Mouse (Mus musculus): ENCODE measurements around the gene Cit. TPM values are rescaled to one million over a fixed set of nuclear protein-coding genes. Genes with fewer than 3 reads are reported as not detected.

Cit gene
- polyA plus RNA-seq, 1 experiment from 2014 or later, result 11.7 TPM

DNA sequence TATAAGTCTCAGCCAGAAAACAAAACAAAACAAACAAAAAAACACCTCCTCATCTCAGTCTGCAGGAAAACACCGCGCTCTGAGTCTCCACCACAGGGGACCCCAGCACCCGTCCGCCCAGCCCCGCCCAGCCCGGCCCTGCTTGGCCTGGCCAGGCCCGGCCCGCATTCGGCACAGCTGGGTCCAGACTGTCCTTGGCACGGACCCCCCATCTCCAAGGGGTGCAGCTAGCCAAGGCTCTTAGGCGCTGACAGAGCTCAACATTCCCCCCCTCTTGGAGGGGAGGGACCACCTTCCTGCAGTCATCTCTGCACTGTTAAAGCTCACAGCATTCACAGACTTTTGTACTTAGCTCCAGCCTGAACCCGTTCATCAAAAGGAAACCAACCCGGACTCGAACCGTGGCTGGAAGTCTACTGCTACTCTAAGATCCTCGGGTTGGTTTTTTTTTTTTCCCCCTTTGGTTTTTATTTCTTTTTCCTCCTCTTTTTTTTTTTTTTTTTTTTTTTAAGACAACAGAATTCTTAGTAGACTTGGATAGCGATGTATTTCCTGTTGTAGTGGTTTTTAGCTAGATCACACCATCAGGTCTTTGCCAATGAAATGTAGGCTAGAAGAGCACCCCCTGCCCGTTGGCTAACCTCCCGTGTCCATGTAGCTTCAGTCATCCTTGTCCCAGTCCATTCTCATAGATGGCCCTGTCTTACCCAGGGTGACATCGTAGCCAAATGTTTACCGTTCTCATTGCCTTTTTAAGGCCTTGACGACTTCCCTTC lies 161.4 kb downstream of the Cit start:
- no peak for TF ChIP-seq CTCF (IDR thresholded peaks at IDR 0.05)
- DNase-seq (ENCODE audit: low read depth, low spot score) (no peak), ATAC-seq (no peak)
- ChIA-PET CTCF (interaction anchor here (0.7 to 6.1 kb wide), 4 partner anchors 11 to 204 kb away, joined by 3 to 30 read pairs (median 14); no protein-coding TSS in a partner anchor), POLR2A (interaction anchor here (0.6 to 0.7 kb wide), 2 partner anchors 134 to 423 kb away, joined by 3 read pairs; no protein-coding TSS in a partner anchor)
- H3K27me3 ChIP-seq, result no peaks in the 10 kb centered on the region
- in situ Hi-C loops (cut with MboI; ENCODE audit: low pct_unique_long_range_greater_than_20kb), result no loop called here

- in situ Hi-C loops (cut with MboI; ENCODE audit: low pct_unique_long_range_greater_than_20kb), result no loop called here
- DNase-seq (ENCODE audit: low read depth, low spot score) (no peak), ATAC-seq (no peak)
- CTCF ChIA-PET, result interaction anchor here (5.0 to 6.1 kb wide), 2 partner anchors 10 to 29 kb away, joined by 26 to 30 read pairs; no protein-coding TSS in a partner anchor
- POLR2A ChIA-PET, result no interaction called here
- no peaks in the 10 kb centered on the region for H3K27me3 ChIP-seq
- TF ChIP-seq CTCF (IDR thresholded peaks at IDR 0.05), result no peak
Measured at GRCm38 (mm10) chr5:116007723-116008122, 162.6 kb downstream of the Cit start.

DNA sequence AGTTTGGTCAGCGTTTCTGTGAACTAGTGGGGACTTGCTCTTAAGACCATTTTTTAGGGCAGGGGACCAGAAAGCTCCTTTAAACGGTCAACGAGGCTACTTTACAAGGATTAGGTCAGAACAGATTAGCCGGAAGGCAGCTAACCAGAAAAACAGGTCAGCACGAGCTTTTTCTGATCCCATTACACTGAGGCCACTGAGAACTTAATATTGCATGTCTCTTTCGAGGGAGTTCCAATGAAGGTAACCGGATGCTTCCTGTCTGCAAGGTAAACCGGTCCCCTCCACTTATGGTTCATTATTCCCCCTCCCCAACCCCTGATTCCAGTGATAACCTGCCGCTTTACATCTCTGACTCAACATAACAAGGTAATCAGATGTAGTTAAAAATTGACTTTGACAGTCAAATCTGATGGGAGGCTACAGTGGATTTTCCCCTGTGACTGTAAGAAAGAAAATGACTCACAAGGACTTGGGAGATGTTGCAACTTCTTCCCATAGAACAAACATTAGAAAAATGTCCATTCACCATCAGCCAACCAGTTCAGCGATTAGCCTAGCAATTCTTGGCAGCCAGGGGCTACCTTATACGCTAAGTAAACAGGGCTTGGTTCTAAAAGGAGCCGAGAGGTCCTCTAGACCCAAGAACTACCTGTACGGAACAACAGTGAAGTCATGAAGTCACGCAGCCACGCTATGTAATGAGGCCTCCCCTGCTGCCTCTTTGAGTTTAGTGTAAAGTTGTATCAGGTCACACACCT lies 164.2 kb downstream of the Cit start:
- in situ Hi-C loops (cut with MboI; ENCODE audit: low pct_unique_long_range_greater_than_20kb), result no loop called here
- ChIA-PET POLR2A (interaction anchor here (1.4 kb wide), 1 partner anchor 14 kb away, joined by 13 read pairs; no protein-coding TSS in a partner anchor), CTCF (interaction anchor here (0.7 to 6.1 kb wide), 5 partner anchors 8 to 279 kb away, joined by 3 to 26 read pairs (median 5); partner anchors contain the start of gene Prkab1)
- peak; percentile 92 for DNase-seq (ENCODE audit: low read depth, low spot score)
- peak; percentile 73 for ATAC-seq
- H3K27me3 ChIP-seq, result no peaks in the 10 kb centered on the region
- TF ChIP-seq CTCF (IDR thresholded peaks at IDR 0.05), result no peak

DNA sequence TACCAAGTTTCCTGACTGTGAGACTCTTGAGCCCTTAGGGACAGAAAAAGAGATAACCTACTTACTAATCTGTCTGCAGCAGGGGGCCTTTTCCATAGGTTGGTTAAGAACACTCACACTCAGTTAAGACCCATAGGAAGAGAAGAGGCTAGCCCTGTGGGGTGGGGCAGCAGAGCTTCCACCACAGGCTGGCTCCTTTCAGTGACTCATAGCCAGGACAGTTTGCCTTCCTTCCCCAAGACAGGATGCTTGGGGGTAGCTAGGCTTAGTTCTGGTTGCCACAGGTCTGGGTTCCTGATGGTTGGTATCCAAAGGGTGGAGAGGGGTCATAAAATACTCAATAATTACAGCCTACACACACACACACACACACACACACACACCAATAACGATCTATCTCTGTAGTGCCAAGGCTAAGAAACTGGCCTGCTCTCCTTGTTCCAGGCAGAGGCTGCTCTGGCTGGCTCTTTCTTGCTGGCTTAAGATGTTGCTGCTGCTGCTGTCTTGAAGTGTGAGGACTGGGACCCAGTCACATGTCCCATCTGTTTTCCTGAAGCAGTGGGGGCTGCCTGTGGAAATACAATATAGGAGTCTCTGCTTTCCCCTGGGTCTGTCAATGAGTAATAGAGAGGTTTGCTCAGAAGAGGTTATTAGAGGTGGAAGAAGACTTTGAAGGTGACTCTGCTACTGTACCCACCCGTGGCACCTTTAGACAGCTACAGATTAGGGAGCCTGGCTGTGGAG lies 165.0 kb downstream of the Cit start:
- CTCF ChIA-PET, result interaction anchor here (3.3 to 6.1 kb wide), 2 partner anchors 7 to 13 kb away, joined by 13 to 26 read pairs; partner anchors contain the start of gene Prkab1
- POLR2A ChIA-PET, result interaction anchor here (0.8 to 1.4 kb wide), 2 partner anchors 13 kb away, joined by 4 to 13 read pairs; no protein-coding TSS in a partner anchor
- in situ Hi-C loops (cut with MboI; ENCODE audit: low pct_unique_long_range_greater_than_20kb), result loop anchor here (10.0 kb wide), 1 partner anchor 1355 kb away; no protein-coding TSS in a partner anchor
- no peak for TF ChIP-seq CTCF (IDR thresholded peaks at IDR 0.05)
- no peaks in the 10 kb centered on the region for H3K27me3 ChIP-seq
- DNase-seq (ENCODE audit: low read depth, low spot score) (peak; percentile 54), ATAC-seq (peak; percentile 64)

- CTCF ChIA-PET, result no interaction called here
- no peak for TF ChIP-seq CTCF (IDR thresholded peaks at IDR 0.05)
- H3K27me3 ChIP-seq, result no peaks in the 10 kb centered on the region
- POLR2A ChIA-PET, result no interaction called here
- in situ Hi-C loops (cut with MboI; ENCODE audit: low pct_unique_long_range_greater_than_20kb), result loop anchor here (10.0 kb wide), 1 partner anchor 1353 kb away; no protein-coding TSS in a partner anchor
- DNase-seq (ENCODE audit: low read depth, low spot score) (no peak), ATAC-seq (no peak)
Measured at GRCm38 (mm10) chr5:116011700-116012099, 166.6 kb downstream of the Cit start.

- ChIA-PET CTCF (interaction anchor here (0.9 to 1.2 kb wide), 3 partner anchors 20 to 60 kb away, joined by 3 read pairs; no protein-coding TSS in a partner anchor), POLR2A (interaction anchor here (1.7 to 1.8 kb wide), 2 partner anchors 9 to 11 kb away, joined by 7 to 9 read pairs; partner anchors contain the start of gene Prkab1)
- H3K27me3 ChIP-seq, result no peaks in the 10 kb centered on the region
- ATAC-seq (no peak), DNase-seq (ENCODE audit: low read depth, low spot score) (no peak)
- TF ChIP-seq CTCF (IDR thresholded peaks at IDR 0.05), result no peak
- in situ Hi-C loops (cut with MboI; ENCODE audit: low pct_unique_long_range_greater_than_20kb), result loop anchor here (10.0 kb wide), 1 partner anchor 1352 kb away; no protein-coding TSS in a partner anchor
Measured at GRCm38 (mm10) chr5:116012503-116012902, 167.4 kb downstream of the Cit start.

GRCm38 (mm10) chr5:116013821-116014220 lies 168.7 kb downstream of the Cit start:
- ChIA-PET POLR2A (interaction anchor here (0.7 to 1.8 kb wide), 4 partner anchors 8 to 1011 kb away, joined by 3 to 9 read pairs (median 6); partner anchors contain the start of gene Prkab1), CTCF (interaction anchor here (1.0 to 1.2 kb wide), 2 partner anchors 8 to 61 kb away, joined by 3 read pairs; no protein-coding TSS in a partner anchor)
- no peaks in the 10 kb centered on the region for H3K27me3 ChIP-seq
- ATAC-seq (no peak), DNase-seq (ENCODE audit: low read depth, low spot score) (no peak)
- no peak for TF ChIP-seq CTCF (IDR thresholded peaks at IDR 0.05)
- in situ Hi-C loops (cut with MboI; ENCODE audit: low pct_unique_long_range_greater_than_20kb), result loop anchor here (10.0 kb wide), 1 partner anchor 1351 kb away; no protein-coding TSS in a partner anchor

DNA sequence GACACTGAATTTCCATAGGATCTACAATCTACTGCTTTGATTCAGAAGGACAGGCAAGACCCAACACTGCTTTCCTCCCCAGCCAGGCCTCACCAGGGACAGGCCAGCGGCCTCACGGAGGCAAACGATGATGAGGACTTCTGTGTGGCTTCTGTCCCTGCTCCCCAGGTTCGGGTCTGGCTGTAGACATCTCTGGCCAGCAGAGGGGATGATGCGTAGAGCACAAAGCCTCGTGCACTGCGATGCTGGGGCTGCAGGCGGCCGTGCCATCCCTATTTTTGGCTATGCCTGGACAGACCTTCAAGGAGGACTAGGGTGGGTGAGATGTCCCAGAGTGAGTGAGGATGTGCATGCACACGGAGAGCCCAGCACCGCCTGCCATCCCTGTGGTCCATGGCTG lies 169.2 kb downstream of the Cit start:
- DNase-seq (ENCODE audit: low read depth, low spot score), result no peak
- ChIA-PET CTCF (no interaction called here), POLR2A (interaction anchor here (1.7 to 1.8 kb wide), 2 partner anchors 8 to 10 kb away, joined by 7 to 9 read pairs; partner anchors contain the start of gene Prkab1)
- H3K27me3 ChIP-seq, result no peaks in the 10 kb centered on the region
- no peak for ATAC-seq
- no peak for TF ChIP-seq CTCF (IDR thresholded peaks at IDR 0.05)
- in situ Hi-C loops (cut with MboI; ENCODE audit: low pct_unique_long_range_greater_than_20kb), result loop anchor here (10.0 kb wide), 1 partner anchor 1351 kb away; no protein-coding TSS in a partner anchor

DNA sequence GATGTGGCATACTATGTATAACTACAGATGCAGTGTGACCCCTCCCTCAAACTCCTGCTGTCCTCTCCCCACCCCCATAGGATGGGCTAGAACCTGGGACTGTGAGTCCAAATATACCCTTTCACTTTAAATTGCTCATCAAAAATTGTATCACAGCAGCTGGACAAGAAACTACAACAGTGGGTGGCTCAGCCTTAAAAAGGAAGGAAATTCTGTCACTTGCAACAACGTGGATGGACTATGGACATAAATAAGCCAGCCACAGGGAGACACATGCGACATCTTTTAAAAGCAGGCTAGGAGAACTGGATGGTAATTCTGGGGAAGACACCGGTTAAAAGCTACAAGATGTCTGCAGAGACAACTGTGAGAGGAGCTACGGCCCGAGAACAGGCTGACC lies 171.5 kb downstream of the Cit start:
- ATAC-seq, result no peak
- CTCF ChIA-PET, result interaction anchor here (4.8 kb wide), 1 partner anchor 10 kb away, joined by 26 read pairs; no protein-coding TSS in a partner anchor
- POLR2A ChIA-PET, result no interaction called here
- no peak for TF ChIP-seq CTCF (IDR thresholded peaks at IDR 0.05)
- H3K27me3 ChIP-seq, result no peaks in the 10 kb centered on the region
- no peak for DNase-seq (ENCODE audit: low read depth, low spot score)
- in situ Hi-C loops (cut with MboI; ENCODE audit: low pct_unique_long_range_greater_than_20kb), result loop anchor here (10.0 kb wide), 1 partner anchor 1348 kb away; no protein-coding TSS in a partner anchor
